Comparison of ENCODE assay signal across 9 mouse cellular contexts in the genomic region with DNA sequence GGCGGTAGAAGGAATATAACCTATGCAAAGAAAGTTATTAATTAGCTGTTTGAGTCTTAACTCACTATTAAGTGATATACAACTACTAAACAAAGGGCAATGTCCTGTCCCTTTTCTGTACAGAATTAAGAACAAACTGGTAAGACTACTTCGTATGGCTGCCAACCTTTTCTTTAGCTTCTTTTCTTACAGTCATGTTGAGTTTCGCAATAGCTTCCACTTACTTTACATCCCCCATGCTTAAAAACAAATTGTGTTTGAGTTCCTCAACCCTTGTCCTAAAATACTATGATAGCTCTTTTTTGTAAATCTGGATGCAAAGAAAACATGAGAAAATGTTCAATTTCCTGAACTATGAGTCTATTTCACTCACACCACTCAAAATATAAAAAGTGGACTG. TPM values are rescaled to one million over a fixed set of nuclear protein-coding genes. Genes with fewer than 3 reads are reported as not detected.
A peak's percentile ranks its signal among the peaks of the same experiment; 100 is the strongest.
DNase-seq lines count a peak whose midpoint lies in the region; ATAC-seq and TF ChIP-seq lines count a peak whose summit lies in the region.
"Had no signal": no experiment of that assay in that cellular context is flagged by ENCODE, and none has a peak within 500 bp of the region (broad histone marks: within the 10 kb centered on the region; RNA-seq: fewer than 3 reads in every experiment).

No protein-coding gene starts in this region.

- WGBS in forebrain, embryonic 13.5 days, result 88% methylated on average over 3 of the region's 3 CpGs
- WGBS in forebrain, embryonic 12.5 days, result 93% methylated on average over 3 of the region's 3 CpGs
- WGBS in embryonic facial prominence, embryonic 15.5 days, result 78% methylated on average over 3 of the region's 3 CpGs
- WGBS in liver, embryonic 16.5 days (ENCODE audit: insufficient replicate concordance), result 65% methylated on average over 3 of the region's 3 CpGs

- 0 out of 2 replicates have a peak overlapping the region, but pooled peaks have one; percentile 0 for H3K4me3 ChIP-seq in forebrain, embryonic 13.5 days
- no peak overlapping the region for H3K4me3 ChIP-seq in forebrain, embryonic 12.5 days (replicated peaks)
- no peak overlapping the region; the same call in 1 of the 2 replicates for H3K4me3 ChIP-seq in layer of hippocampus, adult 2 months
- H3K4me3 ChIP-seq in embryonic facial prominence, embryonic 15.5 days (replicated peaks), result no peak overlapping the region
- H3K4me3 ChIP-seq in liver, embryonic 16.5 days (ENCODE audit: low read depth, low read length), result no peak overlapping the region

- no peaks in the 10 kb centered on the region for H3K36me3 ChIP-seq in forebrain, embryonic 13.5 days (ENCODE audit: poor library complexity, severe bottlenecking)
- no peaks in the 10 kb centered on the region for H3K36me3 ChIP-seq in forebrain, embryonic 12.5 days (replicated peaks)
- no peaks in the 10 kb centered on the region for H3K36me3 ChIP-seq in embryonic facial prominence, embryonic 15.5 days
- no peaks in the 10 kb centered on the region for H3K36me3 ChIP-seq in liver, embryonic 16.5 days (ENCODE audit: control insufficient read depth, insufficient read depth)

- peaks cover 24% of the 10 kb centered on the region for H3K4me1 ChIP-seq in forebrain, embryonic 13.5 days
- H3K4me1 ChIP-seq in forebrain, embryonic 12.5 days, result peaks cover 19% of the 10 kb centered on the region
- peaks cover 21% of the 10 kb centered on the region for H3K4me1 ChIP-seq in embryonic facial prominence, embryonic 15.5 days
- peaks cover 19% of the 10 kb centered on the region for H3K4me1 ChIP-seq in liver, embryonic 16.5 days (ENCODE audit: control insufficient read depth, low read depth, low read length)

- no peak overlapping the region for H3K27ac ChIP-seq in forebrain, embryonic 13.5 days
- H3K27ac ChIP-seq in forebrain, embryonic 12.5 days, result no peak overlapping the region
- peak overlapping the region; percentile 99 for H3K27ac ChIP-seq in layer of hippocampus, adult 2 months
- H3K27ac ChIP-seq in embryonic facial prominence, embryonic 15.5 days (replicated peaks), result no peak overlapping the region; the same call in 1 of the 2 replicates
- no peak overlapping the region for H3K27ac ChIP-seq in liver, embryonic 16.5 days (ENCODE audit: low read length)

- H3K9me3 ChIP-seq in forebrain, embryonic 13.5 days (replicated peaks), result no peaks in the 10 kb centered on the region
- no peaks in the 10 kb centered on the region for H3K9me3 ChIP-seq in forebrain, embryonic 12.5 days
- H3K9me3 ChIP-seq in embryonic facial prominence, embryonic 15.5 days (replicated peaks), result no peaks in the 10 kb centered on the region
- no peaks in the 10 kb centered on the region for H3K9me3 ChIP-seq in liver, embryonic 16.5 days (replicated peaks; ENCODE audit: control insufficient read depth, low read length)

- no peaks in the 10 kb centered on the region for H3K27me3 ChIP-seq in forebrain, embryonic 13.5 days
- H3K27me3 ChIP-seq in forebrain, embryonic 12.5 days, result no peaks in the 10 kb centered on the region
- H3K27me3 ChIP-seq in embryonic facial prominence, embryonic 15.5 days, result no peaks in the 10 kb centered on the region
- no peaks in the 10 kb centered on the region for H3K27me3 ChIP-seq in liver, embryonic 16.5 days (ENCODE audit: control insufficient read depth, insufficient read depth, low read depth, low read length)

- DNase-seq in layer of hippocampus, adult 2 months (ENCODE audit: low spot score in 2 of 2), result no peak
- DNase-seq in layer of hippocampus, adult 8-10 months (ENCODE audit: low spot score in 2 of 2), result no peak
- DNase-seq in embryo, embryonic 9.5 days (ENCODE audit: extremely low spot score), result no peak
- DNase-seq in left cerebral cortex, adult 11 months (ENCODE audit: low spot score), result no peak
- DNase-seq: heart, adult 18-20 months had no signal

- H3K9ac ChIP-seq in forebrain, embryonic 13.5 days, result no peak overlapping the region
- no peak overlapping the region for H3K9ac ChIP-seq in forebrain, embryonic 12.5 days
- no peak overlapping the region for H3K9ac ChIP-seq in embryonic facial prominence, embryonic 15.5 days
- no peak overlapping the region for H3K9ac ChIP-seq in liver, embryonic 16.5 days (ENCODE audit: low read depth, low read length)

- H3K4me2 ChIP-seq in forebrain, embryonic 13.5 days, result no peak overlapping the region
- no peak overlapping the region for H3K4me2 ChIP-seq in forebrain, embryonic 12.5 days
- peak overlapping the region; percentile 21 for H3K4me2 ChIP-seq in embryonic facial prominence, embryonic 15.5 days (replicated peaks)
- H3K4me2 ChIP-seq in liver, embryonic 16.5 days (ENCODE audit: low read depth, low read length), result peak overlapping the region; percentile 43; the same call in 1 of the 2 replicates

- TF ChIP-seq CTCF in layer of hippocampus, adult 2 months (conservative IDR thresholded peaks at IDR 0.05), result no peak

- ATAC-seq in forebrain, embryonic 13.5 days, result no peak
- no peak for ATAC-seq in forebrain, embryonic 12.5 days (ENCODE audit: low FRiP score)
- ATAC-seq in embryonic facial prominence, embryonic 15.5 days (ENCODE audit: insufficient number of reproducible peaks, low FRiP score, low TSS enrichment, low read depth), result no peak
- ATAC-seq in liver, embryonic 16.5 days (ENCODE audit: low read depth), result no peak

RNA-seq across cellular contexts. Expression of a gene that starts 1.7 kb away (rescaled TPM):
- not detected in 2 replicates for polyA plus RNA-seq in forebrain, embryonic 13.5 days (2015; fragmentation: Nextera tagmentation; extraction: Ambion mirVana)
- 0.40 TPM in 1 of 2 replicates, not detected in the other for polyA plus RNA-seq in forebrain, embryonic 12.5 days (2016; fragmentation: Nextera tagmentation; extraction: Ambion mirVana)
- not detected for total RNA-seq in layer of hippocampus, adult 2 months (2021)
- under 1 TPM in 1 of 4 experiments, not detected in 3; 0.96 TPM for total RNA-seq in layer of hippocampus, adult 8-10 months (2022)
- 0.56 TPM in 1 of 2 replicates, not detected in the other for polyA plus RNA-seq in embryonic facial prominence, embryonic 15.5 days (2015; fragmentation: Nextera tagmentation; extraction: Ambion mirVana)
- polyA plus RNA-seq in liver, embryonic 16.5 days (2015; fragmentation: Nextera tagmentation; extraction: Ambion mirVana), result not detected in 2 replicates

RNA-seq across cellular contexts. Expression of a gene that starts 2.1 kb away (rescaled TPM):
- 19.8 and 22.1 TPM in 2 replicates for polyA plus RNA-seq in forebrain, embryonic 13.5 days (2015; fragmentation: Nextera tagmentation; extraction: Ambion mirVana)
- polyA plus RNA-seq in forebrain, embryonic 12.5 days (2016; fragmentation: Nextera tagmentation; extraction: Ambion mirVana), result 21.6 and 22.7 TPM in 2 replicates
- total RNA-seq in layer of hippocampus, adult 2 months (2021), result 10 to 100 TPM; 45.5 to 46.4 TPM
- total RNA-seq in layer of hippocampus, adult 8-10 months (2022), result 10 to 100 TPM; 44.2 to 55.6 (median 52.2) TPM
- 51.3 and 53.7 TPM in 2 replicates for polyA plus RNA-seq in embryonic facial prominence, embryonic 15.5 days (2015; fragmentation: Nextera tagmentation; extraction: Ambion mirVana)
- polyA plus RNA-seq in liver, embryonic 16.5 days (2015; fragmentation: Nextera tagmentation; extraction: Ambion mirVana), result 10.2 and 11.1 TPM in 2 replicates

RNA-seq across cellular contexts. Expression of a gene that starts 49.0 kb away (rescaled TPM):
- polyA plus RNA-seq in forebrain, embryonic 13.5 days (2015; fragmentation: Nextera tagmentation; extraction: Ambion mirVana), result 52.3 and 79.6 TPM in 2 replicates
- polyA plus RNA-seq in forebrain, embryonic 12.5 days (2016; fragmentation: Nextera tagmentation; extraction: Ambion mirVana), result 67.4 and 67.5 TPM in 2 replicates
- 10 to 100 TPM; 11.0 to 11.5 TPM for total RNA-seq in layer of hippocampus, adult 2 months (2021)
- total RNA-seq in layer of hippocampus, adult 8-10 months (2022), result 10 to 100 TPM in 2 of 4 experiments, 1 to 10 TPM in 2; 7.0 to 12.5 (median 10.0) TPM
- polyA plus RNA-seq in embryonic facial prominence, embryonic 15.5 days (2015; fragmentation: Nextera tagmentation; extraction: Ambion mirVana), result 59.0 and 65.5 TPM in 2 replicates
- polyA plus RNA-seq in liver, embryonic 16.5 days (2015; fragmentation: Nextera tagmentation; extraction: Ambion mirVana), result 25.6 and 26.0 TPM in 2 replicates

Comparison
In these comparisons a context has a peak if more than half of its experiments do, and no peak if none do; other contexts are left out.
1. H3K4me2 ChIP-seq: peak in embryonic facial prominence, embryonic 15.5 days (single experiment) and liver, embryonic 16.5 days (single experiment); none in forebrain, embryonic 13.5 days (single experiment) and forebrain, embryonic 12.5 days (single experiment).